Mouse (Mus musculus) heart, adult 8-10 months (tissue): ENCODE data around the gene Tha1. TPM values are rescaled to one million over a fixed set of nuclear protein-coding genes. Genes with fewer than 3 reads are reported as not detected.
A peak's percentile ranks its signal among the peaks of the same experiment; 100 is the strongest.

ENCODE experiments used
- DNase-seq: peaks from one replicate; pipeline ENCODE4 v3.0.0; 2022; ENCODE audit warnings: low spot score
- total RNA-seq, 4 experiments: library from RNA; stranded (reverse); gene quantifications; 2 replicates each; pipeline ENCODE4 v1.2.4; 2022

Tha1 gene
- total RNA-seq, 4 experiments from 2014 or later: 9.0 to 11.3 (median 10.3) TPM

DNA sequence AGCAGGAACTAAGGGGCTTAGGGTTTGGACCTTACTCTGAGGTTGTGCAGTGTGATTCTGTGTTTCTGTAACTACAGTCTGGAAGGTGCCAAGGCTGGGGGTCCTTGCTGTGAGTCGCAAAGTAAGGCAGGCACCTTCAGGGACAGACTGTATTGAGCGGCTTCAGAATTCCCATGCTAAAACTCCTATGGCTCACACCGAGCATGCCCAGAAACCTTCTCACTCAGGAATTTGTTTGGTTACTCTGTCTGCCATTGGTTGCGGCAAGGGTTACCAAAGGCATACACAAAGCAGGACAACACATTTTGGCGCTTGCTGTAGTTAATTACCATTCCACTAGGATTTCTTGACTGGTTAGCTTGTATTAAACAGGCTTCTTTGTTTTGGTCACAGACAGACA lies 47.1 kb downstream of the Tha1 start:
- DNase-seq: no peak

DNA sequence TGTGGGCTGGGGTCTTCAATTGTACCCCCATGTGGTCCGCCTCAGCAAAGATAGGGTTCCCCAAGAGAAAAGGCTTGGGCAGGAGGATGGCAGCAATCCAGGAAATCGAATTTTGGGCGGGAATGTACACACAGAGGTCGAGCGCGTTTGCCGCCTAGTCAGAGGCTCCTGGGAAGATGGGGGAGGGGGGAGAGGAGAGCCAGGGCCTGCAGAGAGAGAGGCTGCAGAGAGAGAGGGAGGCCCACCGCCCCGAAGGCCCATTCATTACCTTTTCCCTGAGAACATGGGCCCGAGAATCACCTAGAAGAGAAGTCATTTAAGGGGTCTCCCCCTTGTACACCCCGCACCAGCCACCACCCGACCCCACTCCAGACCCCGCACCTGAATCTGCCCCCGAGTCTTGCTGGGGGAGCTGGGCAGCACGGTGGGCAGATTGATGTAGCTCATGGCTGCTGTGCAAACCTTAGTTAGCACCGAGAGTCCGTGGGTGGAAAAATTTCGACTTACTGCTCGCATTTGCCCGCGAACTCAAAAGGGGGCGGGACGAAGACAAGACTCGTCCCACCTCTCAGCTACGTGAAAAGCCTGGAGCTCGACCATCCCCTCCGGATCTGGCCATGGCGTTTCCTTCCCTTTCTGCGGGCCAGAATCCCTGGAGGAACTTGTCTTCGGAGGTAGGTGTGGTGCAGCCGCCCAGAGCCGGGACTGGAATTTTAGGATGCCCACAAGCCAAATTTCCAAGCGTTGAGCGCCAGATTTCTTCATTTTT lies 47.8 kb downstream of the Tha1 start, which contains the start of the genes Afmid and Tk1:
TSS of gene Afmid (plus strand) at position 592 of the 769 bp plus-strand sequence.
TSS of gene Tk1 (minus strand) at position 760 of the 769 bp plus-strand sequence.
- DNase-seq: peak; percentile 66

DNA sequence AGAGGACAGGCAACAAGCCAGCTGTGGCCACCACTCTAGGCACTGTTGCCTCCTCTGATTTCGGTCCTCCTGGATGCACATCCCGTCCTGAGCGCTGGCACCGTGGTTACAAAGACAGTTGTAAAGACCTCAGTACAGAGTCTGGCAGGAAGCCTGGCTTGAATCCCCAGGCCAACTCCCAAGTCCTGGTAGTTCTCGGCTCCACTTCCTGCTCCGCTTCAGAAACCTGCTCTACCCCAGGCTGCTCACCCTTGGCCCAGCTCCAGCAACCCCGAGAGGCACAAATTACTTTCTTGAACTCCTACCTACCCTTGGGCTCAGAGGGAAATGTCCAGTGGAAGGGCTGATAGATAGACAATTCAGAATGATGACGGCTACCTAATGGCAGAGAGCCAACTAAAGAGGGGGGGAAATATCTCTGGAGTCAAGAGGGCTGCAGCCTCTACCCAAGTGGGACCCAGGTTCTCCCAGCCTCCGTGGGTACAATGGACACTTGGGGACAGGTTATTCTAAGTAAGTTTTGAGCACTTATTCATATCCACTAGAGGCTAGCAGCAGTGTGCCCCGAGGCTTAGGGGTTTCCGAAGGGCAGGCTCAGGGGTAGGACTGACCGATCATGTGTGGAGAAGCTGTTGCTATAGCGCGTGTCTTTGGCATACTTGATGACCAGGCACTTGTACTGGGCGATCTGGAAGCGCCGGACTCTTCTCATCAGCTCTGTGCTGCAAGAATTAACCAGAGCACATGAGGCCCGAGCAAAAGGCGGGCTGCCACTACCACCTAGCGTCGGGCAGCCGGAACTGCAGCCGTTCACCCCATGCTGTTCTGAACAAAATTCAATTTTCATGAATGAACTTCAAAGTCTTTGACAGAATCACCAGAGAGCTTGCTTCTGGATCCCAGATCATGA lies 49.0 kb downstream of the Tha1 start:
- peak; percentile 81 for DNase-seq

DNA sequence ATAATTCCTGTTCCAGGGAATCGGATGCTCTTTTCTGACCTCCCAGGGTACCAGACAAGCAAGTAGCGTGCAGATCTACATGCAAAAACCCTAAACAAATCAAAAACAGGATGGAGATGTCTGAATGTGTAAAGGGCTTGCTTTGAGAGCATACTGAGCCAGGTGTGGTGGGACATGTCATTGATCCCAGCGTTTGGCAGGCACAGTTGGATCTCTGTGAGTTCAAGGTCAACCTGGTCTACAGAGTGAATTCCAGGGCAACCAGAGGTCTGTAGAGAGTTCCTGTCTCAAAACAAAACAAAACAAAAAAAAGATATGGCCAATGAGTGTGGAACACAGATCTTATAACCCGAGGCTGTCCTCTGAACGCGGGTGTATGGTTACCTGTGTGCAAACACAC lies 49.9 kb downstream of the Tha1 start:
- no peak for DNase-seq

DNA sequence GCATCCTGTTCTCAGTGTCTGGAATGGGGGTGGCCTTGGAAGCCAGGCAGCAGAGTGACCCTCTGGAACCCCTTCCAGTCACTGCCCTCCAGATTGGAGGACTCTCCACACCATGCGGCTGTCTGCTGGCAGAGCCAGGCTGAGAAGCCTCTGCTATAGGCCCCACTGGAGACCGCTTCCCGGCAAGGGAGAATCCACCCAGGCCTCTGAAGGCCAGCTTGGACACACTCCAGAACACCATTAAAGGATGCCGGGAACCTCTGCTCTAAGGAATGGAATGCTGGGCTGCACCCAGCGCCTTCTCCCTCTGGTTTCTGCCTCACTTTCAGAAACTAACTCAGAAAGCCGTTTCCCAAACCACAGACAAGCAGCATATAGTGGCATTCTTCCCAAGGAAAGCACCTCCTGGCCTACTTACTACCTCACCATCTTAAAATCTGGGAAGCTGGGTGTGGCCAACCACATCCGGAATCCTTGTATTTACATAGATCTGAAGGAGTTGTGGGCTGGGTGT lies 50.5 kb downstream of the Tha1 start:
- no peak for DNase-seq

DNA sequence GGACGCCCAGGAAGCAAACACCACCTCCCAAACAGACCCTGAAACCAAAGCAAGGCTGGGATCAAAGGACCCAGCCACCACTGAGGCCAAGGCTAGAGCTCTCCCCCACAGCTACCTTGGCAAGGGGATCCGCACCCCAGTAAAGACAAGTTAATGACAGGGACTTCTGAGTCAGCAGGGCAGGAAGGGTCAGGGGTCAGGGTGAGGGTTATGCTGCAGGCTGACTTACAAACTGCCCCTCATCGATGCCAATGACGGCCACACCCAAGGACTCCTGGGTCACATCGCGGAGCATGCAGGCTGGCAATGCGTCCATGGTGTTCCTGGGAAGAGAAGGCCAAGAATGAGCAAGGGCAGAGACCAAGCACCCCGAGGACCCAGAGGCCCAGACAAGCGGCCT lies 51.4 kb downstream of the Tha1 start:
- no peak for DNase-seq

DNA sequence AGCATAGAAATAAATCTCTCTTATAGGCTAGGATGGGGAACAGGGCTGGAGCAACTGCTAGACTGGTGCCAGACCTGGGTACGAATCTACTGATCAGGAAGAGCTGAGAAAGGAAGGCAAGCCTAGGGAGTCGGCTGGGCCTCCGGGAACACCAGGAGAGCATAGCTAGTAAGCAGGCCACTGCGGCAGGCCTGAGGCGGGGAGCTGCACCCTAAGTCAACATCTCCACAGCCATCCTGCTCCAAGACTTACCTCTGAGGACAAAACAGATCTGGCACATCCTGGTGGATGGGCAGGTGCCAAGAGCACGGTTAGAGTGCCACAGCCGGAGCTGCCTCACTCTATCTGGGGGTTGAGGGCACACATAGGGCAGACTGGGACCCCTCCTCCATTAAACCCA lies 53.1 kb downstream of the Tha1 start:
- no peak for DNase-seq

DNA sequence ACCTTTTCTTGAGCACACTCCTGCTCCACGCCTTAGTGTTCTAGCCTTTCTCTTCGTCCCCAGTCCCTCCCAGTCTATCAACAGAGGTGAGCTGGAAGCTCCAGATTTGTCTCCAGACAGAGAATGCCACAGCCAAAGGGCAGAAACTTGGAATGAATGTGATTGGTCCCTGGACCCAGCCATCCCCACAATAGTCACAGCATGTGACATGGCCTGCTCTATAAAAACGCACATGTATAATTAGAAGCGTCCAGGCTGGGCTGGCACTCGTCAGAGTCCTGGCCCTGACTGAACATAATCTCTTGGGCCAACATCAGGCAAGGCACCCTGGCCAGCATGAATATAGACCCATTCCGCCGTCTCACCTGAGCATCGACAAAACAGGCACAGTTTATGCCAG lies 54.2 kb downstream of the Tha1 start:
- DNase-seq: peak; percentile 74

Other genes with a start within 250 kb of the Tha1 start
- 10 to 100 TPM; 27.0 to 32.1 (median 29.7) TPM for gene Tnrc6c, start 219.2 kb downstream of the Tha1 start, total RNA-seq
- 1 to 10 TPM; 2.3 to 4.4 (median 3.6) TPM for gene Tmc8, start 91.4 kb downstream of the Tha1 start, total RNA-seq
- 10 to 100 TPM; 11.7 to 14.6 (median 12.8) TPM for gene Tmc6, start 91.3 kb downstream of the Tha1 start, total RNA-seq
- not detected for gene 6030468B19Rik, start 75.8 kb downstream of the Tha1 start, total RNA-seq
- gene Gm20708, start 63.8 kb downstream of the Tha1 start, total RNA-seq: 1 to 10 TPM in 2 of 4 experiments, under 1 TPM in 1, not detected in 1; 0.63 to 1.3 (median 1.2) TPM
- 100 to 1,000 TPM; 123 to 137 (median 131) TPM for gene Syngr2, start 63.8 kb downstream of the Tha1 start, total RNA-seq
- gene Afmid, start 47.6 kb downstream of the Tha1 start, total RNA-seq: 1 to 10 TPM; 2.3 to 6.0 (median 4.9) TPM
- gene Tk1, start 47.4 kb downstream of the Tha1 start, total RNA-seq: 1 to 10 TPM in 3 of 4 experiments, under 1 TPM in 1; 0.78 to 3.2 (median 2.3) TPM
- under 1 TPM; 0.25 to 0.87 (median 0.67) TPM for gene Birc5, start 24.2 kb downstream of the Tha1 start, total RNA-seq
- not detected for gene Tmem235, start 12.7 kb downstream of the Tha1 start, total RNA-seq
- 1 to 10 TPM; 3.8 to 6.2 (median 4.7) TPM for gene Socs3, start 96.6 kb upstream of the Tha1 start, total RNA-seq
- gene Pgs1, start 112.8 kb upstream of the Tha1 start, total RNA-seq: 10 to 100 TPM; 16.4 to 20.6 (median 19.2) TPM